Mouse (Mus musculus) heart, adult 2 months (tissue): ENCODE results near the gene Limch1.

ENCODE experiments used
- CTCF ChIP-seq: fragments of 200-600 bp; IDR thresholded peaks from 2 replicates; pipeline ENCODE4 v1.8.1; 2022; ENCODE audit warnings: antibody characterized with exemption, mild to moderate bottlenecking, moderate library complexity
- EP300 ChIP-seq: fragments of 200-500 bp; IDR thresholded peaks from 2 replicates; pipeline ENCODE4 v1.6.1; 2011; ENCODE audit warnings: low read depth, low read length, control low read depth; ENCODE audit not compliant: insufficient read depth
- POLR2A ChIP-seq: fragments of 200-500 bp; IDR thresholded peaks from 2 replicates; pipeline ENCODE4 v1.6.1; 2011; ENCODE audit warnings: mild to moderate bottlenecking, low read depth, low read length, control low read depth; ENCODE audit not compliant: insufficient read depth

DNA sequence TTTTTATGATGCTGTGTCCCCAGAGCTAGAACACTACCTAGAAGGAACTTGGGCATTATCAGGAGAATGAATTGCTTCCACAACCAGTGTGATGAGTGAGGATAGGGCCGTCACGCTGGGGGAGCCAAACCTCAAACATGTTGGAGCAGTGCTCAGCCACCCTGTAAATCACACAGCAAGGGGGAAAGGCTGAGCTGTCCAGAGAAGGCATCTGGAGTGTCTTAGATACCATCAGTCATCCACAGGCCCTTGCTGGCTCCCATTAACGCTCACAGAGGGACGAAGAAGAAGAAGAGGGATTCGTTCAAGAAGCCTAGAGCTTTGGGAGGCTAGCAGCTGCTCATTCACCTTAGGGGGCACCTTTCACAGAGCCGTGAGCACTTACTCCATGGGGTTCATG, 219.8 kb downstream of the Limch1 start:
- TF ChIP-seq POLR2A (no peak), CTCF (no peak), EP300 (no peak)
